Mouse (Mus musculus): ENCODE data around the gene Krt34. TPM values are rescaled to one million over a fixed set of nuclear protein-coding genes. Genes with fewer than 3 reads are reported as not detected.

Krt34 gene
- polyA plus RNA-seq, 1 experiment from 2014 or later = not detected

- Histone ChIP-seq H3K27ac (ENCODE audit: low read length) (no peak overlapping the region), H3K4me1 (ENCODE audit: control insufficient read depth, low read depth, low read length) (no peaks in the 10 kb centered on the region), H3K27me3 (ENCODE audit: control insufficient read depth, insufficient read depth, low read depth, low read length) (0 out of 2 replicates have a peak, but pooled peaks cover 3% of the 10 kb centered on the region), H3K9me3 (replicated peaks; ENCODE audit: control insufficient read depth, low read length) (no peaks in the 10 kb centered on the region), H3K36me3 (ENCODE audit: control insufficient read depth, insufficient read depth) (no peaks in the 10 kb centered on the region), H3K4me2 (ENCODE audit: low read depth, low read length) (no peak overlapping the region), H3K9ac (ENCODE audit: low read depth, low read length) (no peak overlapping the region), H3K4me3 (ENCODE audit: low read depth, low read length) (no peak overlapping the region)
- ATAC-seq (ENCODE audit: low read depth) = no peak
- WGBS (ENCODE audit: insufficient replicate concordance) = 65% methylated on average over 3 of the region's 3 CpGs
These were observed 52.8 kb downstream of the Krt34 start for GRCm38 (mm10) chr11:99988530-99988929.

Other genes starting within 250 kb of the Krt34 start
- gene Gm11596, start 248.1 kb downstream of the Krt34 start, polyA plus RNA-seq (2015; fragmentation: Nextera tagmentation; extraction: Ambion mirVana) = not detected in 2 replicates
- gene Gm11569, start 242.6 kb downstream of the Krt34 start, polyA plus RNA-seq (2015; fragmentation: Nextera tagmentation; extraction: Ambion mirVana) = not detected in 2 replicates
- gene Gm11554, start 237.1 kb downstream of the Krt34 start, polyA plus RNA-seq (2015; fragmentation: Nextera tagmentation; extraction: Ambion mirVana) = not detected in 2 replicates
- gene Krtap4-13, start 231.7 kb downstream of the Krt34 start, polyA plus RNA-seq (2015; fragmentation: Nextera tagmentation; extraction: Ambion mirVana) = not detected in 2 replicates
- not detected in 2 replicates for gene Gm11564, start 225.9 kb downstream of the Krt34 start, polyA plus RNA-seq (2015; fragmentation: Nextera tagmentation; extraction: Ambion mirVana)
- gene 2300003K06Rik, start 203.5 kb downstream of the Krt34 start, polyA plus RNA-seq (2015; fragmentation: Nextera tagmentation; extraction: Ambion mirVana) = not detected in 2 replicates
- gene Krtap4-16, start 189.9 kb downstream of the Krt34 start, polyA plus RNA-seq (2015; fragmentation: Nextera tagmentation; extraction: Ambion mirVana) = not detected in 2 replicates
- gene Gm11568, start 183.6 kb downstream of the Krt34 start, polyA plus RNA-seq (2015; fragmentation: Nextera tagmentation; extraction: Ambion mirVana) = not detected in 2 replicates
- gene Gm11559, start 177.1 kb downstream of the Krt34 start, polyA plus RNA-seq (2015; fragmentation: Nextera tagmentation; extraction: Ambion mirVana) = not detected in 2 replicates
- not detected in 2 replicates for gene Krtap9-1, start 168.2 kb downstream of the Krt34 start, polyA plus RNA-seq (2015; fragmentation: Nextera tagmentation; extraction: Ambion mirVana)
- not detected in 2 replicates for gene Gm11567, start 162.4 kb downstream of the Krt34 start, polyA plus RNA-seq (2015; fragmentation: Nextera tagmentation; extraction: Ambion mirVana)
- gene Krtap31-1, start 133.6 kb downstream of the Krt34 start, polyA plus RNA-seq (2015; fragmentation: Nextera tagmentation; extraction: Ambion mirVana) = not detected in 2 replicates
- not detected in 2 replicates for gene Gm11565, start 126.8 kb downstream of the Krt34 start, polyA plus RNA-seq (2015; fragmentation: Nextera tagmentation; extraction: Ambion mirVana)
- gene Krtap31-2, start 105.3 kb downstream of the Krt34 start, polyA plus RNA-seq (2015; fragmentation: Nextera tagmentation; extraction: Ambion mirVana) = not detected in 2 replicates
- gene Krtap9-5, start 93.1 kb downstream of the Krt34 start, polyA plus RNA-seq (2015; fragmentation: Nextera tagmentation; extraction: Ambion mirVana) = not detected in 2 replicates
- gene Krtap29-1, start 62.5 kb downstream of the Krt34 start, polyA plus RNA-seq (2015; fragmentation: Nextera tagmentation; extraction: Ambion mirVana) = not detected in 2 replicates
- gene Krtap16-1, start 55.0 kb downstream of the Krt34 start, polyA plus RNA-seq (2015; fragmentation: Nextera tagmentation; extraction: Ambion mirVana) = not detected in 2 replicates
- gene Krtap17-1, start 47.6 kb downstream of the Krt34 start, polyA plus RNA-seq (2015; fragmentation: Nextera tagmentation; extraction: Ambion mirVana) = not detected in 2 replicates
- gene Krt33a, start 25.3 kb downstream of the Krt34 start, polyA plus RNA-seq (2015; fragmentation: Nextera tagmentation; extraction: Ambion mirVana) = not detected in 2 replicates
- not detected in 2 replicates for gene Krt33b, start 11.7 kb downstream of the Krt34 start, polyA plus RNA-seq (2015; fragmentation: Nextera tagmentation; extraction: Ambion mirVana)
- gene Krt31, start 9.0 kb upstream of the Krt34 start, polyA plus RNA-seq (2015; fragmentation: Nextera tagmentation; extraction: Ambion mirVana) = not detected in 2 replicates
- not detected in 2 replicates for gene Krt32, start 46.7 kb upstream of the Krt34 start, polyA plus RNA-seq (2015; fragmentation: Nextera tagmentation; extraction: Ambion mirVana)
- not detected in 2 replicates for gene Krt35, start 54.7 kb upstream of the Krt34 start, polyA plus RNA-seq (2015; fragmentation: Nextera tagmentation; extraction: Ambion mirVana)
- gene Krt36, start 64.1 kb upstream of the Krt34 start, polyA plus RNA-seq (2015; fragmentation: Nextera tagmentation; extraction: Ambion mirVana) = not detected in 2 replicates
- not detected in 2 replicates for gene Krt13, start 80.0 kb upstream of the Krt34 start, polyA plus RNA-seq (2015; fragmentation: Nextera tagmentation; extraction: Ambion mirVana)
- gene Krt15, start 94.4 kb upstream of the Krt34 start, polyA plus RNA-seq (2015; fragmentation: Nextera tagmentation; extraction: Ambion mirVana) = 0.07 and 0.12 TPM in 2 replicates
- gene Krt19, start 107.1 kb upstream of the Krt34 start, polyA plus RNA-seq (2015; fragmentation: Nextera tagmentation; extraction: Ambion mirVana) = 2.8 and 9.4 TPM in 2 replicates
- gene Krt9, start 151.7 kb upstream of the Krt34 start, polyA plus RNA-seq (2015; fragmentation: Nextera tagmentation; extraction: Ambion mirVana) = not detected in 2 replicates
- gene Krt14, start 166.0 kb upstream of the Krt34 start, polyA plus RNA-seq (2015; fragmentation: Nextera tagmentation; extraction: Ambion mirVana) = 0.16 and 0.31 TPM in 2 replicates
- not detected in 2 replicates for gene Krt16, start 207.3 kb upstream of the Krt34 start, polyA plus RNA-seq (2015; fragmentation: Nextera tagmentation; extraction: Ambion mirVana)
- gene Krt17, start 219.5 kb upstream of the Krt34 start, polyA plus RNA-seq (2015; fragmentation: Nextera tagmentation; extraction: Ambion mirVana) = 0.18 and 0.22 TPM in 2 replicates
- not detected in 2 replicates for gene Krt42, start 228.3 kb upstream of the Krt34 start, polyA plus RNA-seq (2015; fragmentation: Nextera tagmentation; extraction: Ambion mirVana)

All from liver, embryonic 16.5 days (tissue).